Mouse (Mus musculus): ENCODE results near the gene Il11ra1.

- no peak for TF ChIP-seq CTCF (IDR thresholded peaks at IDR 0.05; ENCODE audit: low read depth, low read length)
- TF ChIP-seq EP300 (IDR thresholded peaks at IDR 0.05; ENCODE audit: insufficient read depth, low read depth, low read length) = no peak
These were observed 23.4 kb upstream of the Il11ra1 start for GRCm38 (mm10) chr4:41676248-41677005.
